Mouse (Mus musculus) ES-E14 (cell line): ENCODE results near the gene Dock4.

ENCODE experiments used
- CHD2 ChIP-seq: IDR thresholded peaks from 2 replicates; pipeline ENCODE4 v1.6.1; 2014; ENCODE audit warnings: mild to moderate bottlenecking, low read depth, low read length, inconsistent platforms
- HCFC1 ChIP-seq: IDR thresholded peaks from 2 replicates; pipeline ENCODE4 v1.6.1; 2012; ENCODE audit warnings: low read length, inconsistent platforms, borderline replicate concordance; ENCODE audit not compliant: insufficient read depth
- MAFK ChIP-seq: IDR thresholded peaks from 2 replicates; pipeline ENCODE4 v1.6.1; 2014; ENCODE audit warnings: mild to moderate bottlenecking, low read depth, low read length, inconsistent platforms; ENCODE audit not compliant: insufficient read depth
- ZC3H11A ChIP-seq: IDR thresholded peaks from 2 replicates; pipeline ENCODE4 v1.6.1; 2012; ENCODE audit warnings: low read depth, mild to moderate bottlenecking, inconsistent platforms, low read length, borderline replicate concordance

DNA sequence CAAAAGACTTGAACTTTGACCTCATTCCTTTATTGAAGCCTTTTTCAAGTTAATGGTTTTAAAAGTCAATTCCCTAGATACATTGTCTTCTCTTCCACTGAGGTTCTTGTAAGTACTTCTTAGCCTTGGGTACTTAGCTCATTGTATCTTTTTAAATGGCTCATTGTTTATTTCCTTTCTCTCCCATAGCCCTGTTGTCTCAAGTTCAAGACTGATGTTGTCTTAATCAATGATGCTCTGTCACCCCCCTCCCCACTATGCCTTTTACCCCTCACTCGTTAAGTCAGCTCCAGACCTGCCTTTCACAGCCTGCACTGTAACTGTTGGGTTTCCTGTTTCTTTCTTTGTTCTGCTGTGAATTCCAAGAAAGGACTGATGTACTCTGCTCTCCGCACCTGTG lies 154.2 kb downstream of the Dock4 start:
- no peak for TF ChIP-seq CHD2
- no peak for TF ChIP-seq MAFK
- no peak for TF ChIP-seq HCFC1
- no peak for TF ChIP-seq ZC3H11A
